Mouse (Mus musculus) lung, postnatal 0 days (tissue): ENCODE data around the gene BC030499.

ENCODE experiments used
- CTCF ChIP-seq: IDR thresholded peaks from 2 replicates; pipeline ENCODE4 v1.5.1; 2016; ENCODE audit warnings: antibody characterized with exemption, mild to moderate bottlenecking
- EP300 ChIP-seq: IDR thresholded peaks from 2 replicates; pipeline ENCODE4 v1.6.1; 2016; ENCODE audit warnings: antibody characterized with exemption, mild to moderate bottlenecking, control low read depth

DNA sequence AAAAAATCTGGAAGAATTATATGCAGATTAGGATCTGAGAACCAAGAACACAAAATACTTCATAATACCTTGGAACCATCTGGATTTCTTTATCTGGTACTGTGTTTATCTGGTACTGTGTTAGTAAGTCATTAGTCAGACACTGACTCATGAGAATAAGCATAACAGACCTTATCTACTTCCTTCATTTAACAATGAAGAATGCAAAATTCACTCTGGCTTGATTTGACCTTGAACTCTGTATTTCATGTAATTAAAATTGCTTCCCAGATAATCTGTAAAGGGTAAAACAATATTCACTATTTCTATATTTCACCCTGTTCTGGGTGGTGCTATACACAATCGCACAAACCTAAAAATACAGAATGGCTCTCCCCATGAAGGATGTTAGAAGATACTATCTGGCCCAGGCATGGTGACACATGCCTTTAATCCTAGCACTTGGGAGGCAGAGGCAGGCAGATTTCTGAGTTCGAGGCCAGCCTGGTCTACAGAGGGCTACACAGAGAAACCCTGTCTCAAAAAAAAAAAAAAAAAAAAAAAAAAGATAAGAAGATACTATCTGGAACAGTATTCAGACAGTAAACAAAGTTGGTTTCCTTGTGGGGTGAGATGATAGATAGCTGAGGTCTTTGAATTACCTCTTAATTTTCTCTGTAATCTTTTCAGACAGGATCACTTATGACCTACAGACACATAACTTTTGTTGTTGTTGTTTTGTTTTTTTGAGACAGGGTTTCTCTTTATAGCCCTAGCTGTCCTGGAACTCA, 30.0 kb upstream of the BC030499 start:
- TF ChIP-seq CTCF (no peak), EP300 (no peak)
